Mouse (Mus musculus): Measurements from ENCODE around the gene Xiap.
"Not testable (repeated sequence)": the region's sequence is repeated elsewhere in the genome, so short reads cannot be mapped to it uniquely, and the experiment has no call there.

Xiap gene

DNA sequence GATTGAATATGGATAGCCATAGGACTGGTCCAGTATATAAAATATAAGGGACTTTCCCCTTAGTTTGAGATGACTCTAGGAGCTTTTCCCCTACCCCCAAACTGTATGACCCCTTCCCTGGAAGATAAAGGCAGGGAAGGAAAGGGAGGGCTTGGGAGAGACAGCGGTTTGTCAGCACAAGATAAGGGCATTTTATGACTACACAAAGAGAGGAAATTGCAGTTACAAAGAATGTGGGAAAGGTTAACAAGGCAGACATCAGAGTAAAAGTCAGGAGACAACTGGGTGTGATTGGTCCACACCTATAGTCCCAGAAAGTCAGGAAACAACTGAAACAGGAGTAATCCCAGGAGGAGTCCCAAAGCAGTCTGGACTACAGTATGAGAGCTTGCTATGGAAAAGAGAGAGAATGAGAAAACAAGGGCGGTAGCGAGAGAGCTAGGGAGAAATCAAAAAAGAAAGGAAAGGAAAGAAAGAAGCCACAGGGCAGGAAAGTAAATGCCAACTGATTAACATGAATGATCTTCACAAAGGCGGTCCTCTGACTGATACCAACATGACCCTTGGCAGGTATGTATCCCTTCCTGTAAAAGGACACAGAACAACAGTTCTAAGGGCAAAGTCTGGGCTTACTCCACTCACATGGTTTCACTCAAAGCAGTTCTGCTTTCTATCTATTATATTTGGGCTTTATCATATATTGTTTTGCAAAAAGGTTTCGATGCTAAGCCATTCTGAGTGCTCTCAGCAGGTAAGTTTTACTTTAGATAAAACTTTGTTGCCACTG is at the start of gene Xiap:
TSS of gene Xiap (plus strand) at position 398 of the 787 bp plus-strand sequence.
- no peak for DNase-seq (ENCODE audit: low spot score in 2 of 2)

DNA sequence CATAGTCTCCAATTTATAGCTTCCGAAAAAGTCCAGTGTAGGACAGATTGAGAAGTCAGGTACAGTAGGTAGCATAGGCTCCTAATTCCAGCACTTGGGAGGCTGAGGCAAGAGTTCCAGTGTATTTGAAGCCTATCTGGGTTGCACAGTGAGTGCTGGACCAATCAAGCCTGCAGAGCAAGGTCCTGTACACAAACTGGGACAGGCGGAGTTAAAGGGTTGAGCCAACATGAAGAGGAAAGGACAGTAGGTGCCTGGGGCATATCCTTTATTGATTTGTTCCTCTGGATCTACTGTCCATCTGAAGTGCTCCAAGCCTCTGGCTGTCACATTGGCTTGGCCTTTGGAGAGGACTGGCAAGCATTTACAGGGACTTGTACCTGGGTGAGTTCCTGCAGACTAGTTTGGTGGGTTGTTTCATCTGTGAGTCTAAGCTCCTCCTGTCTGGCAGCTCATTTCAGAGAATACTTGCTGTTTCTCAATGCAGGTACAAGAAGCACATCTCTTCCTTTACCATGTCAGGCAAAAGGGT is 46.7 kb upstream of the Xiap start:
- DNase-seq (ENCODE audit: low spot score in 2 of 2), result no peak

DNA sequence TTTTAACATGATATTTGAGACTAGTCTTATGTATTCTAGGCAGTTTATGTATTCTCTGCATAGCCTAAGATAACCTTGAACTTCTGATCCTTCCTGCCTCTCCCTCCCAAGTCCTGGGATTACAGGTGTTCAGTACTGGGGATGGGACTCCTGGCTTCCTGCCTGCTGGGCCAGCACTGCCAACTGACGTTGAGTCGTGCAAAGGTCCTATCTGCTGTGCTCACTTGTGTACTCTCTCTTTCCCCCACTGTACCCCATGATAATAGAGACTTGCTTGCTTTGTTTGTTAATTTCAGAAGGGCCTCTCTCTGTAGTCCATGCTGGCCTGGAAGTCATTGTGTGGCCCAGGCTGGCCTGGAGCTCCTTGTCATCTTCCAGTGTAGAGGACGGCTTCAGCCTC is 45.7 kb upstream of the Xiap start:
- DNase-seq (ENCODE audit: low spot score in 2 of 2), result no peak

DNA sequence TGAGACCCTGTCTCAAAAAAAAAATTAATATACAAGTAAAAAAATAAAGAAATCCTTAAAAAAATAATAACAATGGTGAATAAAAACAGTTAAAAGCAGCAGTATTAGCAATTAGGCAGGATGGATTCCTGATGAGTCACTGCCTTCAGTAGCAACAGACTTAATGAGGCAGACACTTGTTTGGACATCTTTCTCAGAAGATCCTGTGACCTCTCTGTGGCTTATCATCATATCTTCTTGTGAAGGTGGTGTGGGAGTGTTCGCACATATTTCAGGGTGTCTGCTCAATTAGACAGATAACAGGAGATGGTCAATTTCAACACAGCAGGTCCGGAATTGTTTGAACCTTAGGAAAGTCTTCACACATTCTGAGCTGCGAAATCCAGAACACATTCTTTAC is 45.0 kb upstream of the Xiap start:
- no peak for DNase-seq (ENCODE audit: low spot score in 2 of 2)

DNA sequence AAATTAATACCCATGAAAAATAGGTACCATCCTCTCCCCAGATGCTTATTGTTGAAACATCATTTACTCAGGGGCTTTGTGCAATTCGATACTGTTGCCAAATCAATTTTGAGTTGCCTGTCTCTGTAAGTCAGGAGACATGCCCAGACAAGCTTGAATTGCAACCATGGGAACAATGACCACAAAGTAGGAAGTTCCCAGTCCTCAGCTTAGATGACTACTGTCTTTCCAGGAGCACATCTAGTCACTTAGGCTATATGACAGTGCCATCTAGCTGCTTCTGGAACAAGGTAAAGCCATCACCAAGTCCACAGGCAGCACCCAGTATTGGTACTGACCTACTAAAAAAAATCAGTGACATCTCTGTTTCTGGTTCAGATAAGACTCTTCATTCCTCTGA is 41.4 kb upstream of the Xiap start:
- DNase-seq (ENCODE audit: low spot score in 2 of 2), result no peak

DNA sequence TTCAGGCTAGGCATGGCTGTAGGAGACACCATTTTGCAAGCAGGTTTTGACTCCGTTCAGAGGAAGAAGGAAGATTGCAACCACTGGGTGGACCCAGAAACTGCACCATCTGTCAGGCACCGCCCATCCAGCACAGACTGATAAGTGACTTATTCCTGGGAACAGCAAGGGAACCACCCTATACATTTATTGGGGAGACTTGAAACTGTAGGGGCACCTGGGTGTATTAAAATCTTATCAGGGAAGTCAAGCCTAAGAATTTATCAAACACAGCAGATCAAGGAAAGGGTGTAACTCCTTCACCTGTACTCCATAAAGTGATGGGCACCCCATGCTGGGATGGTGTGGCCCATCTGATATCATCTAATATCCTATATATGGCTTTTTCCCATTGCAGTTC is 40.0 kb upstream of the Xiap start:
- DNase-seq (ENCODE audit: low spot score in 2 of 2), result no peak

DNA sequence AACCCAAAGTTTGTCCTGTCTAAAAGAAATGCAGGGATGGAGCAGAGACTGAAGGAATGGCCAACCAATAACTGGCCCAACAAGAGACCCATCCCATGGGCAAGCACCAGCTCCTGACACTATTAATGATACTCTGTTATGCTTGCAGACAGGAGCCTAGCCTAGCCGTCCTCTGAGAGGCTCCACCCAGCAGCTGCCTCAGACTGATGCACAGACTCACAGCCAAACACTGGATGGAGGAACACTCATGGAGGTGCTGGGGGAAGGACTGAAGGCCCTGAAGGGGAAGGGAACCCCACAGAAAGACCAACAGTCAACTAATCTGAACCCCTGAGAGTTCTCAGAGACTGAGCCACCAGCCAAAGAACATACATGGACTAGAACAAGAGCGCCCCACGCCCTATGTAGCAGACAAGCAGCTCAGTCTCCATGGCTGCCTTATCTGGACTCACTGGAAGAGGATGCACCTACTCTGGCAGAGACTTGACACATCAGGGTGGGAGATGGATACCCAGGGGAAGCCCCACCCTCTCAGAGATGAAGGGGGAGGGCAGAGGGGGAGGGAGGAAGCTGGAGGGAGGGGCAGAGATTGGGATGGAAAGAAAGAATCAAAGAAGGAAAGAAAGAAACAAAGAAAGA is 33.6 kb upstream of the Xiap start:
- DNase-seq (ENCODE audit: low spot score in 2 of 2), result not testable (repeated sequence)

DNA sequence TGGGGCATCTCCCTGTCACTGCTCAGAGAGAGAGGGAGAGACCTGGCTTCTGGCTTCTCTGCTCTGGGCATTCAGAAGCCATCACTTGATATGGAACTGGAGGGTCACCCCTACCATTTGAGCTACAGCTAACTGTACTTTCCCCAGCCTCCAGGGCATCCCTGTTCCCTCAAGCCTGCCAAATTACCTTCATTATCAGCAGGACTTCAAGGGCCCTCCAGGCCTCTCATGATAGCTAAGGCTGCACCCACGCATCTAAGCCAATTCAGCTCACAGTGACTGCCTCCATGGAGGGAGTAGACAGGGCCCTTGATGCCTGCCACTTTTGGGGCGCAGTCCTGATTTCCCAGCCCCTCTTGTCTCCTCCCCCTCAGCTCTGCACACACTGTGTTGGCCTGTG is 32.5 kb upstream of the Xiap start:
- not testable (repeated sequence) for DNase-seq (ENCODE audit: low spot score in 2 of 2)

DNA sequence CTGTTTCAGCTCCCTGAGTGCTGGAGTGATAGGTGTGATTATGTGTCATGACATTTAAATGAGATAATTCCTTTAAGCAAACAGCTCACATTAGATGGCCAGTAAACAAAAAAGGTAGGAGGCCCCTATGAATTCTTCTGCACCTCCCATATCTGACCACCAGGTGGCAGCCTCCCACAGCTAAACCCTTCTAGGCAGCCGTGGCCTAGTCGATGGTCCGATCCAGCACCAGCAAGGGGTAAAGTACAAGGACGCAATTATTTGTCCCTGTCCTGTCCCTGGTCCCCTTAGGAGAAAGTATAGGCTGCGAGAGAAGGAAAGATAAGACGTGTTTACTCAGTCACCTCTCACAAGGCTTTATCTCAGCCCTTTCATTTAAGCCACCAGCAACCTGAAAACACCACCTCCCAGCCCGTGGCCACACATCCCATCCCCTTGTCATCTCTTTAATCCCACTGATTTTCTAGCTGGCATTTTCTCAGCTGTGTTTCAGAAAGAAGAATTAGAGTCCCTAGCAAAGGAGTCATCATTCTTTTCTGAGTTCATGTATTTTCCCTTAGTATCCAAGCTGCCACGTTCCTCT is 26.3 kb upstream of the Xiap start:
- peak; percentile 24 to 53 for DNase-seq (ENCODE audit: low spot score in 2 of 2)

DNA sequence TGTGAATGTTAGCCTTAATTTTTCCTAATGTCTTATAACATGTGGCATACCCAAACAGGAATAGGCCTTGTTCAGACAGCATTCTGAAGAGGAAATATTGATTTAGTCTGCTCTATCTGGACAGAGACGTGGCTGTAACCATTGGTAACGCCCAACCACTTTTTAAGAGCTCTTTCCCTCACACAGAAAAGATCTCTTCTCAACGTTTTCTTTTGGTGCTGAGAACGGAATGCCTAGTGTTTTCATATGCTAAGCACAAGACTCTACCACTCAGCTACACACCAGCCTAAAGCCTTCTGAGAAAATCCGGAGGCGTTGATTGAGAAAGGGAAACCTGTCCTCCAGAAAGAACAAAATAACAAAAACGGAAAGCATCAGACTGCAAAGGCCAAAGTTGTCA is 25.6 kb upstream of the Xiap start:
- no peak for DNase-seq (ENCODE audit: low spot score in 2 of 2)

DNA sequence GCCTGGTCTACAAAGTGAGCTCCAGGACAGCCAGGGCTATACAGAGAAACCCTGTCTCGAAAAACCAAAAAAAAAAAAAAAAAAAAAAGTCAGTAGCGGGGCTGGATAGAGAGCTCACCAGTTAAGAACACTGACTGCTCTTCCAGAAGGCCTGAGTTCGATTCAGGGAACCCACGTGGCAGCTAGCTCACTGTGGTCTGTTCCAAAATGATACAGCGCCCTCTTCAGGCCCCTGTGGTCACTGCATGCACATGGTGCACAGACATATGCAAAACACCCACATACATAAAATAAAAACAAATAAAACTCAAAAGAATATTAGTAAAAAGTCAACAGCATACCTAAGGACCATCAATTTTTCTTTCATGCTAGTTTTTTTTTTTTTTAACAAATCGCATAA is 20.0 kb upstream of the Xiap start:
- DNase-seq (ENCODE audit: low spot score in 2 of 2), result no peak

DNA sequence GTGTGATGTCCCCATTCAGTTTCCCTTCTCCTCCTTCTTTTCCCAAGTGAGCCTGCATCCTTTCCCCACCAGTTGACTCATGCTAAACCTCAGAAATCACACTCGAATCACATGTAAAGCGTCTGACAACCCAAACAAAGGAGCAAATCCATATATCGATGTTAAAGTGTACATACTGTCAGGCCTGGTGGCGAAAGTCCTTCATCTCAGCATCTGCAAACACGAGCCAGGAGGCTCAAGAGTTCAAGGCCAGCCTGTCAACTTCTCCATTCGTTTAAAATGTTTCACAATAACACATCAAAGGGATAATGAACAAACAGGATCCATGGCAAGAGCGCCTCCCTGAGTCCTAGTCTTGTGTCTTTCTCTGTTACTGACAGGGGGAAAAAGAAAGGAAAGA is 14.5 kb upstream of the Xiap start:
- DNase-seq (ENCODE audit: low spot score in 2 of 2), result no peak

DNA sequence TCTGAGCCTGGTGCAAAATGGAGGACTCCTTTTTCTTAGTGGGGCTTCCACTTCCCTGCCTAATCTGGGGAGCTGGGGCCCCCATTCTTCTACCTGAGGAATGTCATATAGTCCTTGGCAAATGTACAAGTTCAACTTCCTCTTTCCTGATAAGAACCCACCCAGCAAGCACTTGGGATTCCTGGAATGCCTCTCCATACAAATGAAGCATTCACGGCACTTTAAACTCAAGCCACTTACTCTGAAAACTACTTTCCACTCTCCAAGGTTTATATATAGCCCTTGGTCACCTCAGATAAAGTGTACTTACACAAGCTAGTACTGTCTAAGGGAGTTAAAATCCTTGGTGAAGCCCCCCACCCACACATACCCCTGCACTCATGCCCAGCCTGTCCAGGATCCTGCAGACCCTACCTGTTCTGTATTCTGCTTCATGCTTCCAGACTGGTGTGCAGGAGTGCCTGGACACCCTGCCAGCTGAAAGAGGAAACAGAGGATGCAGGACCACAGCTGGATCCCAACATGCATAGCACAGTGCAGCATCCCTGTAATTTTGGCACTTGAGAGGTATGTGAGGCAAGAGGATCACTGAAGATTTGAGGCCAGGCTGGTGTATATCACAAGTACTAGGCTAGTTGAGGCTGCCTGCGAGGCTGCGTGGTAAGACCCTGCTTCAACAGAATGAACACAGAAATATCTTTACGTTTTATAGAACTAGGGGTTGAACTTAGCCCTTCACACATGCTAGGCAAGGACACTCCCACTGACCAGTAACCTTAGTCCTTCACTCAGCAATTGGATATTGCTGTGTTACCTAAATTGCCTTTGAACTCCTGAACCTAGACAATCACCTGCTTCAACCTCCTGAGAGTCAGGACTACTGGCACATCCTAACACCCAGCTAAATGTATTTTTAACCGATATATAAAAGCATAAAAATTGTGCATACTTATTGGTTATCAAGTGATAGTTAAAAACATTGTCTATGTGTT is 8.5 kb upstream of the Xiap start:
- no peak for DNase-seq (ENCODE audit: low spot score in 2 of 2)

DNA sequence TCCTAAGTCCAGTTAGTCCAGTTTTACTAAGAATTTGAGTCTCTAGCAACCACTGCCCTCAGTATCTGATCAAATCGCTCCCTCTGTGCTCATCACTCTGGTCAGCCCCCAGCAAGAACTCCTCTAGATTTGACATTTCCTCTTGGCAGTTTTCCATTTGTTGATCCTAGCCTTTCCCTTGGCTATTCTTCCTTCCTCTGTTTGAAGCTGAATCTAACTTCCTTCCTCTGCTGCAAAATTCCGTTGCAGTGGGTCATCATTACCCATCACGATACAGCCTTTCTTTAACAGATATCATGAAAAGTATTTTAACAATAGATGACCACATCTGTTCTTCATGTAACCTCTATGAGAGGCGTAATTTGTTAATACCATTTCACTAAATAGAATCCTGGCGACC is 2.5 kb upstream of the Xiap start:
- DNase-seq (ENCODE audit: low spot score in 2 of 2), result no peak

DNA sequence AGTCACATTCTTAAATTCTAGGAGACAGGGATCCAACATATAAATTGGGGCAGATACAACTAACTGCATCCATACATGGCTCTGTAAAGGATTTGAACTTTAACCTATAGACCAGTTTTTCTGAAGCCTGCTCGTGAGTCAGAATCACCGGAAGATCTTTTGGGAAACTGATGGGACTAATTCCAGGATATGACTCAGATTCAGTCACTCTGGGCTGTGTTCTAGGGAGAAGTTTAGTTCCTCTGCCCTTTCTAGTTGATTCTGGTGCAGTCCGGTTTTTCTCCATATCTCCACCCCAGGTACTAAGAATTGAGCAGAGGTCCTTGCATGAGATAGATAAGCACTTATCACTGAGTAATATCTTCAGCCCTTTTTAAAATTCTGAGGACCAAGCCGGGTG is 1.6 kb upstream of the Xiap start:
- no peak for DNase-seq (ENCODE audit: low spot score in 2 of 2)

DNA sequence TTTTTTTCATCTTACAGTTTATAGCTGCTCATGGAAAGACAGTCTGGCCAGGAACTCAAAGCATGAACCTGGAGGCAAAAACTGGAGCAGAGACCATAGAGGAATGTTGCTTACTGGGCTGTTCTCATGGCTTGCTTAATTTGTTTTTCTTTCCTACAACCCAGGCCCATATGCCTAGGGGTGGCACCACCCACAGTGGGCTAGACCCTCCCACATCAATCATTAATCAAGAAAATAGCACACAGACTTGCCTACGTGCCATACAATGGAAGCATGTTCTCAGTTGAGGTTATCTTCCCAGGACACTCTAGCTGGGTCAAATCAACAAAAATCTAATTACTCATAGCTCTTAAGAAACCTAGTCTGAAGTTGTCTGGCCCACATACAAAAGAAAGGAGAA is 4.1 kb downstream of the Xiap start:
- no peak for DNase-seq (ENCODE audit: low spot score in 2 of 2)

DNA sequence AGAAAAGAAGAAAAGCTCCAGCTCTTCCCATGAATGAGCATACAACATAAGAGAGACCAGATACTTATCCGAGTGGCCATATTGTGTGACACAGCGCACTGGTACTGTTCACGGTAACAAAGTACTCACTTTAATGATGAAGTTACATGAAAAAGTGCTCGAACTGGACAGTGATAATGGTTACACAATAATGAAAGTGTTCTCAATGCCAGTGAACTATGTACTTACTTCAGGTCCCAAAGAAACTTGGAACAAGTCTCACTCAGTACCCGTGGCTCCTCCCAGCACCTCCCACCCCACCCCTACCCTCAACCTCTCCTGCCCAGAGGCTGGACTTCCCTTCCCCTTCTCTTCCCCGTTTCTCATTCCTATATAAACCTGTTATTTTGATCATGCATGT is 5.6 kb downstream of the Xiap start:
- no peak for DNase-seq (ENCODE audit: low spot score in 2 of 2)

DNA sequence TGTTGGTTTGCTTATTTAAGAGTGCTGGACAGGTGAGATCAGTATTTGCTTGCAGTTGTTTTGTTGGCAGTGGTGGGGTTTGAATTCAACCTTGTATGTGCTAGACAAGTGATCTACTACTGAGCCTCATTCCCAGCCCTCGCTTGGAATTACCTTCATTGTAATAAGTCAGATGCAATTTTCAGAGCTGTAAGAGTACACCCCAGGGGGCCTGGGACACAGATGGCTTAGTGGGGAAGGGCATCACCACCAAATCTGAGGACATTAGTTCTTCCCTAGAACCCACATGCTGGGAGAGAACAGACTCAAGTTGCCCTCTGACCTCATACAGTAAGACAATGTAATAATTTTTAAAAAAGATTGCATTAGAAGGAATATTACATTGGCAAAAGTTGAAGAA is 7.3 kb downstream of the Xiap start:
- DNase-seq (ENCODE audit: low spot score in 2 of 2), result no peak

DNA sequence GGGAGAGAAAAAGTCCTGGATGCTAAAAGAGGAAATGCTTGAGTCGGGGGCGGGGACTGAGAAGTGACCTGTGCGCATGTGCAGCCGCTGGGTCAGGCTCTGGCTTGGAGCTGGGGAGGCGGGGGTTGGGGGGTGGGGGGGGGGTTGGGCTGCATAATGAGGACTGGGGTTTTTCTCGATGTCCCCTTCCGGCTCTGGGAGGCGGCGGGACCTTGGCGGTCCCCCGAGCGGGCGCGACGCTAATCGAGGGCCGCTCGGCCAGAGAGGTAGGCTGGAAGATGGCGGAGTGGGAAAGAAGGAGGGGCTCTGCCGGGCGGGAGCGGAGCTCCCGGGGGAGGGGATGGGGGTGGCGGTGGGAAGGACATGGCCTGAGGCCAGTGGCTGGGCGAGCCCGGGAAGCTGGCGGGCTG is 8.3 kb downstream of the Xiap start:
- DNase-seq (ENCODE audit: low spot score in 2 of 2), result peak; percentile 25 to 39

DNA sequence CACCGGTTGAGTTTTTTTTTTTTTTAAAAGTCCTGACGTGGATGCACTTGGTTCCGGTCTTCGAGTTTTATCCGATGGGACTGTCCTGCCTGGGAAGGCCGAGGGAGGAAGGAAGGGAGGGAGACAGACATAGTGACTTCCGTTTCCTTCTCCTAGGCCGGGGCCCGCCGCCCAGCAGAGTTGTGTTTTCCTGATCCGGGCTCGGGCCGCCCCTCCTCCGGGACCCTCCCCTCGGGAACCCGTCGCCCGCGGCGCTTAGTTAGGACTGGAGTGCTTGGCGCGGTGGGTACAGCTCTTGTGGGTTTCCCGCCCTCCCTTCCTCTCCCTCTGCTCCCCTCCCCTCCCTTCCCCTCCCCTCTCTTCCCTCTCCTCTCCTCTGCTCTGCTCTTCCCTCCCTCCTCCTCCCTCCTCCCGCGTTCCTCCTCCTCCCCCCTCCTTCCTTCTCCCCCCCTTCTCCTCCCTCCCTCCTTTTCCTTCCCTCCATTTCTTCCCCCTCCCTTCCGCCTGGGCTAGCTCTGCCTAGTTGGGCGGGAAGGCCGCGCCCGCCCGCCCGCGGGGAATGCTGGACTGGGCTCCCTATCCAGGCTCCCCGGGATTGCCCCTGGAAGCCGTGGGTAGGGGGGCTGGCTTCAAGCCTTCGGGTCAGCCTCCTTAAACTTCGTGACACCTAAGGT is 8.9 kb downstream of the Xiap start:
- peak; percentile 53 to 67 for DNase-seq (ENCODE audit: low spot score in 2 of 2)

DNA sequence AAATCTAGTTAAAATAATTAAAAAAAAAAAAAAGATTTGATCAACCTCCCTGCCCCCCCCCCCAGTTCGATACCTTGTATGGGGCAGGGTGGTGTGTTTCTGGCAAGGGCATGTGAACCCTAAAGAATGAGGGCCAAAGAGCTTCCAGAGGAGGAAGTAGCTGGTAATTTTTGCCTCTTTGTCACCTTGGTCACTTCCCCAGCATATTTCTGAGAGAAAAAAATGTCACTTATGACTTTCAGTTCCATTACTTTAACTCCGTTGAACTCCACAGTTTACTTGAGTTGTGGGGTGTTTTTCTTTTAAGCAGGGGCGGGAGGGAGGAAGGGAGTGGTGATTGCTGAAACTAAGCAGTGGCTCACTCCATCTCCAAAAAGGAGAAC is 9.4 kb downstream of the Xiap start:
- DNase-seq (ENCODE audit: low spot score in 2 of 2), result no peak
